Mouse (Mus musculus): Measurements from ENCODE around the gene Gsn.

Gsn gene

GRCm38 (mm10) chr2:35278371-35279210, 22.4 kb downstream of the Gsn start:
- no peak for DNase-seq (ENCODE audit: low read depth, low spot score)

DNA sequence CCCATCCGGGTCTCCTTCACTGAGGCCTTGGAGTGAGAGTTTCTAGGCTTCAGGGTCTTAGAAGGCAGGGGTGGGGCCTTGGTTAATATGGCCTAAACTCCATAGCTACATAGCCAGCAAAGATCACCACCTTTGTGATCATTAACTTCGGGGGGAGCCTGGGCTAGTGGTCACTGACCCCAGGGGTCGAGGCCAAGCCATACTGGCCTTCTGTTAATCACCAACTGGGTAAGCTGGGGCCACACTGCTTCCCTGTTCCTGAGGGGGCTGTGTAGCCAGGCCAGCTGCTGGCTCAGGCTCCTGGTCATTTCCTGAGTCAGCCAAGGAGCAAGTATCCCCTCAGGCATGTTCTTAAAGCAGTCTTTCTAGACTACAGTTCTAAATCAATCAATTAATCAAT, 23.8 kb downstream of the Gsn start:
- DNase-seq (ENCODE audit: low read depth, low spot score), result no peak

GRCm38 (mm10) chr2:35282214-35282613, 26.0 kb downstream of the Gsn start:
- no peak for DNase-seq (ENCODE audit: low read depth, low spot score)

DNA sequence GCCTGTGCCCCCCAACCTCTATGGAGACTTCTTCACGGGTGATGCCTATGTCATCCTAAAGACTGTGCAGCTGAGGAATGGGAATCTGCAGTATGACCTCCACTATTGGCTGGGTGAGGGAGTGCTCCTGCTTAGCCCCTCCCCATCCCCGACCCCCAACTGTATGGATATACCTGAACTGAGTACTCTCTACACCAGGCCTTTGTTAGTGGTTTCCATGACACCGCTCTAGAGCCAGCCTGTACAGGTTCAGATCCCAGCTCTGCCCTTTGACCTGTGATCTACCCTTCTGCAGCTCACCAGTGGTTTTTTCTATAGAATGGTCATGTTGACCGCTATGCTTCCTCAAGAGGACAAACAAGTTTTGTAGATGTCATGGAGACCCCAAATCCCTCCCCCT, 27.8 kb downstream of the Gsn start:
- DNase-seq (ENCODE audit: low read depth, low spot score), result no peak

GRCm38 (mm10) chr2:35285209-35285608, 29.0 kb downstream of the Gsn start:
- DNase-seq (ENCODE audit: low read depth, low spot score), result no peak

GRCm38 (mm10) chr2:35287017-35287620, 30.9 kb downstream of the Gsn start:
- no peak for DNase-seq (ENCODE audit: low read depth, low spot score)

DNA sequence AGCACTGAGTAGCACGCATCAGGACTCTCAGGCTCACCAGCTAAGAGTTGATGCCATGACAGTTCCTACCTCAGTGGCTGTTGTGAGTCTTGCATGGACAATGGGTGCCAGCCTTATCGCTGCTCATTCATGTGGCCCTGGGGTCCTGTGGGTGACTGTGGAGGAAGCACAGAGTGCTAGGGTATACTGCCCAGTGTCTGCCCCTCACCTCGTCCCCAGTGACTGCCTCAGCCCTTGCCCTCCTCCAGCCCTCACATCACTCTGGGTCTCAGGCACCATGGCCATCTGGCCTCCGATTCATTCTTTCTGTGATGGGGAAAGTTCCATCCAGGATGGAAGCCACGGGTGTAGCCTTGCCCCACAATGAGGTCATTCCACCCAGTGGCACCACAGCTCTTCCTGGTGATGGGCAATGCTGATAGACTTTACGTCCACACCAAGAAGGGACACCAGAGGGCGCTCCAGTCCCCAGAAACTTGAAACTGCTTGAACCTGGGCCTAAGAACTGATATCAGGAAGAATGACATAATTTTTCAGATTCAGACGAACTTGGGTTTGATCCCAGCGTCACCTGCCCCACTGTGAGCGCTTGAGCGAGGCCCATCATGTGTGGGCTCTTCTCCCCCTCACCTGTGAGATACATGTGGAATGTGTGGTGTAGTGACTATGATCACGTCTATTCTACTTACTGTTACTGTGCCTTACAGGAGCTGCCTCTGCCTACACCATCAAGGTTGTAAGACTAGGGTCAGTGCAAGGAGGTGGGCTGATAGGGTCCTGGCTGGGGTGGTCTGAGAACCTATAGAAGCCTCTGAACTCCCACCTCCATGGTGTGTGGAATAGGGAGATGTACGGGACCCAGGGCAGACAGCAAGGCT, 32.8 kb downstream of the Gsn start:
- DNase-seq (ENCODE audit: low read depth, low spot score), result peak; percentile 74

DNA sequence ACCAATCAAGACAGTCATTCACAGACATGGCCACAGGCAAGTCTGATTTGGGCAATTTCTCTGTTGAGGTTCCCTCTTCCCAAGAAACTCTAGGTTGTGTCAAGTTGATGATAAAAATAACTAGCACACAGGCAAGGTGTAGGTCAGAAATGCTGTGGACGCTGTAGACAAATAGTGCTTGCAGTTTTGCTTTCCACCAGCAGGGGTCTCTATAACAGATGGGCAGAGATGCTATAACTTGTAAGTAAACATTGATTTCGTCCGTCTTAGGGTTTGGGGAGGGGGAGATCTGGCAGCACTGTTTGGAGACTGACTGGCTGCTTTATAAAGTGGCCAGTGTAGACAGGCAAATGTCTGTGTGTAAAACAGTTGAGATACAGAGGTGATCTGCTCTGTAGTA, 35.7 kb downstream of the Gsn start:
- peak; percentile 53 for DNase-seq (ENCODE audit: low read depth, low spot score)

GRCm38 (mm10) chr2:35292700-35293099, 36.5 kb downstream of the Gsn start:
- DNase-seq (ENCODE audit: low read depth, low spot score), result no peak

DNA sequence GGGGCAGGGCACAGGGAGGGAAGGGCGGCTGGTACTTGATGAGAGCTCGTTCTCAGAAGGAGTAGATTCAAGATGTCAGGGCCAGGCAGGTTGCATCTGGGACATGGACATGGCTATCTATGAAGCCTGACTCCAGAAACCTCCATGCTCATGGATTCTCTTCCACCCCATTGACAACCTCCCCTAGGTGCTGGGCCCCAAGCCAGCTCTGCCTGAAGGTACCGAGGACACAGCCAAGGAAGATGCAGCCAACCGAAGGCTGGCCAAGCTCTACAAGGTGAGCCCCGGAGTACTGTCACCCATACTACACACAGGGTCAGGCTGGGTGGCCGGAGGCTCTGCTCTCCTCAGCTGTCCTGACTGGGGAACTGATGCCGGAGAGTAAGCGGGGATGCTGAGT, 37.1 kb downstream of the Gsn start:
- no peak for DNase-seq (ENCODE audit: low read depth, low spot score)

DNA sequence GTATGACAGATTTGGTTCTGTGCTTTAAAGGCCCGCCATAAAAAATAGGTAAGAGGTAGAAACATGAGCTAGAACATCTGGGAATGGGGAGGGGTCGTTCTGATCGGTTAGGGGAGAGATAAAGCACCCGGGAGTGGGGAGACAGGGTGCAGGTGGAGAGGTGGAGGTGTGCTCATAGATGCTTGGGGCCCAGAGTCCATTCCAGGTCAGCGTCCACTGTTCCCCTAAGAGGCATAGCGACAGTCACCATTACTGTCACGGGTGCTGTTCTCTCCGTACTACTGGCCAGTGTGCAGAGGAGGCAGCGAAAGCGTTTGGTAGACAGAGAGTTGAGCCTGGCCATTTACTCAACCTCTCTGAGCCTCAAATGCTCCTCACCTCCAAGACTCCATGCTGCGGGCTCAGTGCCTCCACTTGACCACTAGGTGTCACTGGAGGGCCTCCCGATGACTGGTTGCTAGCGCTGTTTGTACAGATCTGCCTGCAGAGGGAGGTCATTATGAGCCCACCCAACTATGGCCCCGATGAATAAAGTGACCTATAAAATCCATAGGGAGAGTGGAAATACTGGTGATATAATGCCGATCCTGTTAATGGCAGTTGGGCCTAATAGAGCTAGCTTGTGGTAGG, 41.6 kb downstream of the Gsn start:
- DNase-seq (ENCODE audit: low read depth, low spot score), result peak; percentile 73

DNA sequence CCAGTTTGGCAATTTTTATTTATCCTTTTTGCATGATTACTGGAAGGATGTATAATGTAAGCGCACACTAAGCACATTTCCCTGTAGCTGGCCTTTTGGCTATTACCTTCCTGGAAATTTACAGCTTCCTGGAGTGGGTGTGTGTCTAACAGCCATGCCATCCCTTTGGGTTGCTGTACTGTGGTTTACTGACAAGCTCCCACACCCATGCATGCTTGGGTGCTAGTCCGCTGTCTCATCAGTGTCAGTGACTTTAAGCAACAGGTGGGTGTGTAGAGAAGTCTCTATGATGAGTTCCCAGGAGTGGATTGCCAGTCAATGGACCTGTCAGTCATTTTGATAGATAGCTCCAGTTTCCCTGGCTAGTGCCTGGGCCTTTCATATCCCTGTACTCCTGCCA, 43.3 kb downstream of the Gsn start:
- peak; percentile 15 for DNase-seq (ENCODE audit: low read depth, low spot score)

DNA sequence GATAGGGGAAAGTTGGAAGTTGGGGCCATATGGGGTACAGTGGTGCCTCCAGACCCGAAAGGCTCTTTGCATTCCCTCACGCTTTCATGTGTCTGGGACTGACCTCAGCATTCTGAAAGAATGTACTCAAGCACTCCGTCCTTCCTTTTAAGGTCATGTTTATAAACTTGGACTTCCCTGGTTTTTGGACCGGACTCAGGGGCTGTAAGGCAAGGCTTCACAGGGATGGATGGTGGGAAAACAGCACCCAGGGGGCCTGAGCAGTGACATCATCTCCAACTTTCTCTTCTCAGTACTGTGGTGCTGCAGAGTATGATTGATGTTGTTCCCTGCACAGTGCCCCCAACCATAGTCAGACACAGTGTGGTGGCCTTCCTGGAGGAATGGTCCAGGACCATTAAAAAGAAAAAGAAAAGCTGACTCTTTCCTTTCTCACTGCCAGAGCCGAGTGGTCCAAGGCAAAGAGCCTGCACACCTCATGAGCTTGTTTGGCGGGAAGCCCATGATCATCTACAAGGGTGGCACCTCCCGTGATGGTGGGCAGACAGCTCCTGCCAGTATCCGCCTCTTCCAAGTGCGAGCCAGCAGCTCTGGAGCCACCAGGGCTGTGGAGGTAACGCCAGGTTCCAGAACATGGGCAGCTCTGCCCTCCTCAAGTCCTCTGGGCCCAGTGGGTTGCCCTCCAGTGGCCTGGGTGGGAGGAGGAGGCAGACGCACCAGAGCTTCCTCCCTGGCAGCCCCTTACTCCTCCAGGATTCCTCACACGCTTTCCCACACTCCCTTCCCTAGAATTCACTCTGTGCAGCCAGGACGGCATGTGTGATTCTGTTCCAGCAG, 46.1 kb downstream of the Gsn start:
- DNase-seq (ENCODE audit: low read depth, low spot score), result no peak

DNA sequence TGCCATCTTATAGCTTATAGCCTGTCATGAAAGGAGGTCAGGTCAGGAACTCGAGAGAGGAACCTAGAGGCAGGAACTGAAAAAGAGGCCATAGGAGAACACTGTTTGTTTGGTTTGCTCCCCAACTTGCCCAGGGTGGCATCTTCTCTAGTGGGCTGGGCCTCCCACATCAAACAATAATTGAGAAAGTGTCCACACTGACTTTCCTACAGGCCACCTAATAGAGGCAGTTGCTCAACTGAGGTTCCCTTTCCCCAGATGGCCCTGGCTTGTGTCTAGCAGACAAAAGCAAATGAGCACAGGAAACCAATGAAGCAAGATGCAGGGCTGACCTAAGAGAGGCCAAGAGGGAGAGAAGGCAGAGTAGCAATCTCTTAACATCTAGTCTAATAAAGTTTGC, 52.0 kb downstream of the Gsn start:
- DNase-seq (ENCODE audit: low read depth, low spot score), result no peak

DNA sequence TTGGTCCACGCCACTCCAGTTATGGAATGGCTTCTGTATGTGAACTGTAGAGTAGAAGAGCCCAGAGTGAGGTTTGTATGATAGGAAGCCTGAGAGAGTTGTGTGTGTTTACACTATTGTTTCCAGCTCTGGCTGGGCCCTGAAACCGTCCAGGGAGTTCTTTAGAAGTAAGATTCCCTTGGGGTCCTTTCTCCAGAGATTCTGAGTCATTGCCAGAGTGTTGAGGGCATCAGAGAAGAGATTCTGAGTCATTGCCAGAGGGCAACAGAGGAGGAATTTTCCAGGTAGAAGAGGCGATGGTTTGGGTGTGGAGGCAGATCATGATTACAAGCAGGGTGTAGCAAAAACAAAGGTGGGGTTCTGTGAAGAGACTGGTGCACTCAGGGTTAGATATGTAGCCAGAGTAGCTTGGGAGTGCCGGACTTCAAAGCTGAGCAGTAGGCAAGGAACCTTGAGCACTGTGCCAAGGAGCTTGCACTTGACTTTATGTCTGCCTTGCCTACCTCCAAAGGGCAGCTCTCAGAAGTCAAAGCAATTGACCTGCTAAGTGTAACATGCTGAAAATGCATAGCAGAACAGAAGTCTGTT, 53.8 kb downstream of the Gsn start:
- no peak for DNase-seq (ENCODE audit: low read depth, low spot score)

- DNase-seq (ENCODE audit: low read depth, low spot score), result no peak
Measured at GRCm38 (mm10) chr2:35314300-35314699, 58.1 kb downstream of the Gsn start.

DNA sequence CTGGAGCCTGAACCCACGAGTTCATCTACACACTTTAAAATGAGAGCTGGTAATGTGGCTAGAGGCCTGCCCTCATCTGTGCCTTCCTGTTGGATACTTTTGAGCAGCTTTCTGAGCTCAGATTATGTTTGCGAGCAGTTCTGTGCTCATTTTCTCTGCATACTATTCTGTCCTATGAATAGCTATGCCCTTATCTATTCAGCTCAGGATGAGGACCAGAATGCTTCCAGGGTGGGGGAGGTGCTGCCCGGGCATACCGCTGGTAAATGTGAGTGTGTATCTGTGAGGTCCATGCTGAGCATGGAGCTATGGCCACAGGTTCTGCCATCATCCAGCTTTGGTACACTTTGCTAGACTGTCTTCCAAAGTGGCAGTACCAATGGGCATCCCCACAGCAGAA, 61.4 kb downstream of the Gsn start:
- DNase-seq (ENCODE audit: low read depth, low spot score), result no peak

DNA sequence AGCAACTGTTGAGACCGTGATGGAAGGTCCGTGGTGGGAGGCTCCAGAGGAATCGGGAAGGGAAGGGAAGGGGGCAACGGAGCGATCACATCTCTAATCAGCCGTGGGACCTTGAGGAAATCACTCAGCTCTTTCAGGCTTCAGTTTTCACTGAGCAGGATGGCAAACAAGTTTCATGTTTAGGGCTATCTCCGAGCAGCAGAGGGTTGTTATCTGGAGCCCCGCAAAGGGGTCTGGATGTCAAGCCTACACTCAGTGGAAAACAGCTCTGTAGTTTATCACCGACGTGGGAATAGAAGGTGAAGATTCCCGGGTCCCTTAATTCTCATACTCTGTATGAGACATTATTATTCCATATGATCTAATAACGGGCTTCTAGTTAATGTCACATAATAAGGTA, 62.2 kb downstream of the Gsn start:
- DNase-seq (ENCODE audit: low read depth, low spot score), result no peak

GRCm38 (mm10) chr2:35320399-35320798, 64.2 kb downstream of the Gsn start:
- no peak for DNase-seq (ENCODE audit: low read depth, low spot score)

GRCm38 (mm10) chr2:35322404-35323164, 66.4 kb downstream of the Gsn start:
- DNase-seq (ENCODE audit: low read depth, low spot score), result no peak

Data from CD4-positive helper T cell, adult 2 months (primary cell).